ENCODE assay signal across 15 mouse cellular contexts in the genomic region with DNA sequence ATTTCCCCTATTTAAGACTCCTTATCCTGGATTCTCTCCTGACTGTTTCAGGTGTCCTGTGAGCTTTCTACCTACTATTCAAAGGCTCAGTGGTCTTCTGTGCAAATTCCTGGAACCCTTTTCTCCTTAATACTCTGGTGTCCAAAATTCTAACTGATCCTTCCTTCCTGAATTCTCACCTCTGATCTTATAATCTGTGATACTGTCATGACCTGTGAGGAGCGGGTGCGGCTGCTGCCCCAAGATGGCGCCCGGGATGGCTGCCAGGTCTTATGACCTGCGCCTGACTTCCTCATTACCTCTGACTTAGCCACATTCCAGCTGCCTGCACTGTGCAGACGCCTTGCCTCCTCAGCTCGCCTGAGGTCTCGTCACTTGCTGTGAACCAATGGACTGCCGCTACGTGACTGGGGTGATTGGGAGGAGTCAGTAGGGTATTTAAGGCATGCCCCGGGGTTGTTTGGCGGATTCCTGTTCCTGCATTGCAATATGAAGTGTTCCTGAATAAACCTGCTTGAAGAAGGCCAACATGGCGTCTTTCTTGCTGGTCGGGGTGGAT.
"Had no signal": no experiment of that assay in that cellular context is flagged by ENCODE, and none has a peak within 500 bp of the region (broad histone marks: within the 10 kb centered on the region; RNA-seq: fewer than 3 reads in every experiment).

No protein-coding gene starts in this region.

- H3K9ac ChIP-seq: lung, embryonic 14.5 days; midbrain, embryonic 13.5 days; neural tube, embryonic 12.5 days; stomach, embryonic 15.5 days had no signal

- H3K36me3 ChIP-seq: midbrain, embryonic 10.5 days; midbrain, embryonic 13.5 days; neural tube, embryonic 12.5 days; stomach, embryonic 15.5 days had no signal

- H3K4me2 ChIP-seq: lung, embryonic 14.5 days; midbrain, embryonic 13.5 days; neural tube, embryonic 12.5 days; stomach, embryonic 15.5 days had no signal

- H3K4me1 ChIP-seq: midbrain, embryonic 10.5 days; midbrain, embryonic 13.5 days; neural tube, embryonic 12.5 days; stomach, embryonic 15.5 days had no signal

- H3K27me3 ChIP-seq: midbrain, embryonic 13.5 days; neural tube, embryonic 12.5 days; stomach, embryonic 15.5 days had no signal

- H3K27ac ChIP-seq: midbrain, embryonic 10.5 days; midbrain, embryonic 13.5 days; neural tube, embryonic 12.5 days; stomach, embryonic 15.5 days; stomach, postnatal 0 days had no signal

- DNase-seq: lung, adult 18-20 months; lung, embryonic 14.5 days; lung, postnatal 10 days; lung, postnatal 4 days; right cerebral cortex, postnatal 14 days; thymus, adult 2 months; thymus, postnatal 25 days; thymus, postnatal 4 days had no signal

- H3K9me3 ChIP-seq: midbrain, embryonic 10.5 days; midbrain, embryonic 13.5 days; neural tube, embryonic 12.5 days; stomach, embryonic 15.5 days had no signal

- H3K4me3 ChIP-seq: midbrain, embryonic 10.5 days; midbrain, embryonic 13.5 days; myocyte; neural tube, embryonic 12.5 days; stomach, embryonic 15.5 days had no signal

- ATAC-seq: midbrain, embryonic 13.5 days; midbrain, embryonic 16.5 days had no signal
